Mouse (Mus musculus) lung, postnatal 0 days (tissue): ENCODE measurements around the gene Grk3. TPM values are rescaled to one million over a fixed set of nuclear protein-coding genes. Genes with fewer than 3 reads are reported as not detected.
A peak's percentile ranks its signal among the peaks of the same experiment; 100 is the strongest.

Experiments used
- ATAC-seq: fragments of 200-750 bp; cut with Nextera tagmentation; 2 replicates; pipeline ENCODE4 v1.8.0; 2017; ENCODE audit warnings: moderate library complexity
- DNase-seq: peaks from one replicate; pipeline ENCODE4 v3.0.0-alpha.2; 2016; ENCODE audit warnings: low spot score
- H3K27ac ChIP-seq: fragments of 300-500 bp; sonication (generic); 2 replicates; pipeline ENCODE4 v1.5.1; 2014; ENCODE audit warnings: antibody characterized with exemption, mild to moderate bottlenecking, low read length, mixed read lengths
- H3K27me3 ChIP-seq: fragments of 300-500 bp; sonication (generic); replicated peaks from 2 replicates; pipeline ENCODE4 v1.6.1; 2014; ENCODE audit warnings: low read length, mixed read lengths; ENCODE audit not compliant: insufficient read depth
- H3K36me3 ChIP-seq: fragments of 300-500 bp; sonication (generic); 2 replicates; pipeline ENCODE4 v1.6.1; 2014; ENCODE audit warnings: low read length, mixed read lengths; ENCODE audit not compliant: insufficient read depth
- H3K4me1 ChIP-seq: fragments of 300-500 bp; sonication (generic); 2 replicates; pipeline ENCODE4 v1.6.1; 2014; ENCODE audit warnings: antibody characterized with exemption, low read depth, low read length, mixed read lengths; ENCODE audit not compliant: insufficient read depth
- H3K4me2 ChIP-seq: fragments of 300-500 bp; sonication (generic); replicated peaks from 2 replicates; pipeline ENCODE4 v1.6.1; 2014; ENCODE audit warnings: low read depth, mild to moderate bottlenecking, low read length, moderate library complexity, mixed read lengths
- H3K4me3 ChIP-seq: fragments of 300-500 bp; sonication (generic); 2 replicates; pipeline ENCODE4 v1.5.1; 2014; ENCODE audit warnings: low read depth, low read length
- H3K9ac ChIP-seq: fragments of 300-500 bp; sonication (generic); replicated peaks from 2 replicates; pipeline ENCODE4 v1.6.1; 2014; ENCODE audit warnings: low read depth, mild to moderate bottlenecking
- H3K9me3 ChIP-seq: fragments of 300-500 bp; sonication (generic); 2 replicates; pipeline ENCODE4 v1.6.1; 2016; ENCODE audit warnings: low read length, mixed read lengths
- CTCF ChIP-seq: IDR thresholded peaks from 2 replicates; pipeline ENCODE4 v1.5.1; 2016; ENCODE audit warnings: antibody characterized with exemption, mild to moderate bottlenecking
- EP300 ChIP-seq: IDR thresholded peaks from 2 replicates; pipeline ENCODE4 v1.6.1; 2016; ENCODE audit warnings: antibody characterized with exemption, mild to moderate bottlenecking, control low read depth
- WGBS: fragments of 180-500 bp; shearing (Covaris S2); extraction: QIAGEN DNeasy Blood & Tissue Kit; methylation state at CpG from one replicate; pipeline ENCODE4 v1.1.7; 2014; 5-methylcytosine and 5-hydroxymethylcytosine counted together
- polyA plus RNA-seq: library from polyadenylated mRNA; unstranded; fragments of >200 nt; fragmentation: Nextera tagmentation; extraction: Ambion mirVana; gene quantifications from 2 replicates; pipeline ENCODE4 v1.2.1, GENCODE M21; 2015

Gene Grk3
- polyA plus RNA-seq, 1 experiment from 2014 or later: 13.6 TPM

- 22% methylated on average over 9 of the region's 9 CpGs for WGBS
- H3K27ac ChIP-seq: no peak overlapping the region
- no peaks in the 10 kb centered on the region for H3K36me3 ChIP-seq
These were observed 144.9 kb downstream of the Grk3 start for GRCm38 (mm10) chr5:112870729-112871128.

GRCm38 (mm10) chr5:112868620-112869019 lies 147.0 kb downstream of the Grk3 start:
- Histone ChIP-seq H3K27ac (no peak overlapping the region), H3K4me1 (no peaks in the 10 kb centered on the region), H3K27me3 (no peaks in the 10 kb centered on the region), H3K9me3 (no peaks in the 10 kb centered on the region), H3K9ac (no peak overlapping the region), H3K4me2 (no peak overlapping the region), H3K36me3 (no peaks in the 10 kb centered on the region), H3K4me3 (no peak overlapping the region)
- ATAC-seq (no peak), DNase-seq (no peak)
- WGBS: 60% methylated on average over 5 of the region's 5 CpGs
- TF ChIP-seq CTCF (no peak), EP300 (no peak)

More at GRCm38 (mm10) chr5:112870729-112871128, 144.9 kb downstream of the Grk3 start:
- ATAC-seq (peak; percentile 30; the same call in 1 of the 2 replicates), DNase-seq (peak; percentile 66)
- Histone ChIP-seq H3K9ac (no peak overlapping the region), H3K27me3 (no peaks in the 10 kb centered on the region), H3K4me1 (no peaks in the 10 kb centered on the region), H3K4me3 (no peak overlapping the region), H3K9me3 (no peaks in the 10 kb centered on the region), H3K4me2 (no peak overlapping the region)
- no peak for TF ChIP-seq EP300
- TF ChIP-seq CTCF: peak; percentile 93

GRCm38 (mm10) chr5:112864719-112865367 lies 150.7 kb downstream of the Grk3 start:
- 42% methylated on average over 4 of the region's 4 CpGs for WGBS
- Histone ChIP-seq H3K36me3 (no peaks in the 10 kb centered on the region), H3K27me3 (no peaks in the 10 kb centered on the region), H3K9ac (no peak overlapping the region), H3K27ac (no peak overlapping the region), H3K4me2 (no peak overlapping the region), H3K4me1 (no peaks in the 10 kb centered on the region), H3K9me3 (no peaks in the 10 kb centered on the region), H3K4me3 (no peak overlapping the region)
- DNase-seq (no peak), ATAC-seq (no peak)
- TF ChIP-seq CTCF: peak; percentile 76
- TF ChIP-seq EP300: no peak

Other genes starting within 250 kb of the Grk3 start
- 0.13 and 0.17 TPM in 2 replicates for gene Myo18b, start 119.4 kb downstream of the Grk3 start, polyA plus RNA-seq
- not detected in 2 replicates for gene Crybb2, start 54.3 kb upstream of the Grk3 start, polyA plus RNA-seq
- gene Crybb3, start 65.8 kb upstream of the Grk3 start, polyA plus RNA-seq: 0.57 and 1.5 TPM in 2 replicates
- gene 2900026A02Rik, start 205.4 kb upstream of the Grk3 start, polyA plus RNA-seq: 6.3 and 6.9 TPM in 2 replicates
- not detected in 2 replicates for gene Tmem211, start 211.1 kb upstream of the Grk3 start, polyA plus RNA-seq